Mouse (Mus musculus) hindbrain, embryonic 14.5 days (tissue): Measurements from ENCODE around the gene Upp2. TPM values are rescaled to one million over a fixed set of nuclear protein-coding genes. Genes with fewer than 3 reads are reported as not detected.

ENCODE experiments used
- ATAC-seq: fragments of 200-750 bp; cut with Nextera tagmentation; 2 replicates; pipeline ENCODE4 v1.8.0; 2017; ENCODE audit warnings: moderate number of reproducible peaks, mild to moderate bottlenecking, moderate TSS enrichment, moderate library complexity; ENCODE audit not compliant: low FRiP score
- DNase-seq: peaks from one replicate; pipeline ENCODE4 v3.0.0-alpha.2; 2015; ENCODE audit warnings: low spot score
- H3K27ac ChIP-seq: fragments of 300-500 bp; sonication (generic); 2 replicates; pipeline ENCODE4 v1.5.1; 2014; ENCODE audit warnings: mild to moderate bottlenecking, moderate library complexity
- H3K27me3 ChIP-seq: fragments of 300-500 bp; sonication (generic); 2 replicates; pipeline ENCODE4 v1.6.1; 2014; ENCODE audit warnings: mild to moderate bottlenecking, low read length, mixed read lengths; ENCODE audit not compliant: control insufficient read depth, insufficient read depth
- H3K36me3 ChIP-seq: fragments of 300-500 bp; sonication (generic); replicated peaks from 2 replicates; pipeline ENCODE4 v1.6.1; 2014; ENCODE audit not compliant: control insufficient read depth, insufficient read depth
- H3K4me1 ChIP-seq: fragments of 300-500 bp; sonication (generic); replicated peaks from 2 replicates; pipeline ENCODE4 v1.6.1; 2014; ENCODE audit warnings: antibody characterized with exemption, low read length, mixed read lengths; ENCODE audit not compliant: control insufficient read depth, insufficient read depth
- H3K4me2 ChIP-seq: fragments of 300-500 bp; sonication (generic); replicated peaks from 2 replicates; pipeline ENCODE4 v1.6.1; 2014; ENCODE audit warnings: mild to moderate bottlenecking, moderate library complexity
- H3K4me3 ChIP-seq: fragments of 300-500 bp; sonication (generic); replicated peaks from 2 replicates; pipeline ENCODE4 v1.5.1; 2014; ENCODE audit warnings: mild to moderate bottlenecking, low read length
- H3K9ac ChIP-seq: fragments of 300-500 bp; sonication (generic); 2 replicates; pipeline ENCODE4 v1.6.1; 2014
- H3K9me3 ChIP-seq: fragments of 300-500 bp; sonication (generic); 2 replicates; pipeline ENCODE4 v1.6.1; 2016; ENCODE audit warnings: low read length; ENCODE audit not compliant: control insufficient read depth
- WGBS: fragments of 180-500 bp; shearing (Covaris S2); extraction: QIAGEN DNeasy Blood & Tissue Kit; methylation state at CpG from one replicate; pipeline ENCODE4 v1.1.7; 2014; 5-methylcytosine and 5-hydroxymethylcytosine counted together
- polyA plus RNA-seq: library from polyadenylated mRNA; unstranded; fragments of >200 nt; fragmentation: Nextera tagmentation; extraction: Ambion mirVana; gene quantifications from 2 replicates; pipeline ENCODE4 v1.2.1, GENCODE M21; 2014

The Upp2 gene
- polyA plus RNA-seq, result 16.1 and 17.5 TPM in 2 replicates

DNA sequence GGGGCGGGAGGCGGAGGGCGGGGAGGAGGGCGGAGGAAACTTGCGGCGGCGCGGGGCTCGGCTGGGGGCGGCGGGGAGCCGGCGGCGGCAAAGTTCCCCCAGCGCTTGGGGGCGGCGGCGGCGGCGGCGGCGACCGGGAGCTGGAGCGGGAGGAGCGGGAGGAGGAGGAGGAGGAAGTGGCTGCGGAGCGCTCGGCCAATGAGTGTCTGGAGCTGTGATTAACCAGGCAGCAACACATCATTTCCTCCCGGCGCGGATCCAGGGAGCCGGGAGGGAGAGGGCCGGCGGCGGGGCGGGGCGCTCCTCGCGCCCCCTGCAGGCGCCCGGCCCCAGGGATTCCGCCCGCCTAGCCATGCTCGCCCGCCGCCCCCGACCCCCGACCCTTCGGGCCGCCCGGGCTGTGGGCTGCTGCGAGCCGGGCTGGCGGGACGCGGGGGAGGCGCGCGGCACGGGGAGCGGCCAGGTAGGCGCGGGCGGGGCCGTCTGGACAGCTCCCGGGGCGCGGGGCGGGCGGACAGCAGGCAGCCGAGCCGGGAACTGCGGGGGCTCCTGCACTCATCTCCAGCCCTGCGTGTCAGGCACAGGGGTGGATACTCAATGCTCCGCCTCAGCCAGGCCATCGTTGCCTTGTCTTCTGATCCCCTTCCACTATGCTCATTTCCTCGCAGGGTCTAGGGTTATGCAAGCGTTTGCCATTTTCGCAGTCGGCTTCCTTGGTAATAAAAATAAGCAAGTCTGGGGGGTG is at the start of gene Upp2, which contains the start of gene Acvr1:
Upp2 (plus strand) TSS at position 233 of the 745 bp plus-strand sequence.
Acvr1 (minus strand) TSS at position 92 of the 745 bp plus-strand sequence.
- Histone ChIP-seq H3K4me2 (peak within 1 kb of the TSS; percentile 57), H3K27ac (peak within 1 kb of the TSS; percentile 99), H3K36me3 (no peaks in the 10 kb centered on the region), H3K4me3 (peak within 1 kb of the TSS; percentile 70), H3K9me3 (no peaks in the 10 kb centered on the region), H3K9ac (peak within 1 kb of the TSS; percentile 86), H3K27me3 (no peaks in the 10 kb centered on the region), H3K4me1 (peaks cover 39% of the 10 kb centered on the region)
- peak; percentile 87 for DNase-seq
- peak; percentile 95 for ATAC-seq
- WGBS, result under 1% methylated on average over 39 of the region's 80 CpGs

DNA sequence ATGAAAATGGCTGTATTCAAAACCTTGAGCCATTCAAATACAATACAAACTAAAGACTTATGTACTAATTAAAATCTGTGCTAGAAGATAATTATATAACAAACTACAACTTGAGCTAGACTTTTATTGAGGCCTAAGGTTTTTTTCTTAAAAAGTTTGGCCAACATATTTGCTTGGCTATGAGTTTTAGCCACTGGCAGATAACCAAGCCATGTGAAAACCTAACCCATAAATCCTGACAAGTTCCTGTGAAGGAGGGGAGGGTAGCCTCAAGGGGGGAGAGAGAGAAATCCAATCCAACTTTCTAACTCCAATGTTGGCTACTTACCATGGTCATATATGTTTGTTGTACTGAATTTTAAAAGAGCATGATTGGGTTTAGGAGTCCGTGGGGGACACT is 48.6 kb upstream of the Upp2 start:
- 91% methylated on average over 1 of the region's 1 CpGs for WGBS
- no peak for ATAC-seq
- H3K4me2 ChIP-seq, result no peak overlapping the region
- H3K36me3 ChIP-seq, result no peaks in the 10 kb centered on the region
- no peaks in the 10 kb centered on the region for H3K9me3 ChIP-seq
- no peak overlapping the region for H3K9ac ChIP-seq
- H3K27me3 ChIP-seq, result no peaks in the 10 kb centered on the region
- 0 out of 2 replicates have a peak, but pooled peaks cover 4% of the 10 kb centered on the region for H3K4me1 ChIP-seq
- no peak for DNase-seq
- H3K27ac ChIP-seq, result no peak overlapping the region
- H3K4me3 ChIP-seq, result no peak overlapping the region

DNA sequence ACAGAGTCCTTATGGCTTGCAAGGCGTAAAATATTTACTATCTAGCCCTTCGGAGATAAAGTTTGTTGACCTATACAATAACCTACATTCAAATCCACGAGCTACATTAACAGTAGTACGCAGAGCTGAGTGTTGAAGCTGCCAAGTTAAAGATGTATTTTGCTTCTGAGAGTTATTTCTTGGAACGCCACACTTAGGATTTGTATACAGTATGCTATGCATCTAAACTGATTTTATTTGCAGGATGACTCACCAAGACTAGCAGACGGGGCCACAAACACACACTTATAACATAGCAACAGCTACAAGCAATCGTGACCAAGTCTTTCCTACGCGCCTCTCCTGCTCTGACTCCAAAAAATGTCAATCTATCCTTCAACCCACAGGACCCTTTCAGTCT is 46.4 kb upstream of the Upp2 start:
- Histone ChIP-seq H3K27ac (no peak overlapping the region), H3K36me3 (no peaks in the 10 kb centered on the region), H3K9me3 (no peaks in the 10 kb centered on the region), H3K27me3 (no peaks in the 10 kb centered on the region), H3K4me3 (no peak overlapping the region), H3K4me2 (no peak overlapping the region), H3K4me1 (0 out of 2 replicates have a peak, but pooled peaks cover 4% of the 10 kb centered on the region), H3K9ac (no peak overlapping the region)
- ATAC-seq, result no peak
- no peak for DNase-seq
- 95% methylated on average over 9 of the region's 9 CpGs for WGBS

DNA sequence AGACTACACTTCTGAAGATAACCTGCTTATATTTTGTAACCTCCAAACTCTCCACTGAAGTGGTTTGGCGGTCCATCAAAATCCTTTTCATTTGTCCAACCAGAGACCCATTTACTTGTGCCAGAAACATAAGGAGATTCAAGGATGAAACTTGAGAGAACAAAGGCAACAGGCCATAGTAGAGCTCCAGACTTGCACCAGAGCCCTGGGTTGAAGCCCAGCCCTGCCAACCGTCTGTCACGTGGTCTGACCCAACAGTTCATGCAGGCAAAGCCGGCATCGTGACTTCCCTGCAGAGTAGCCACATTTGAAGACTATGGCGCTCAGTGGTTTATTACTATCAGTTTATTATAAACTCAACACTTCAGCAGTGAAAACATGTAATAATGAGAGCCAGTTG is 45.5 kb upstream of the Upp2 start:
- no peak overlapping the region for H3K27ac ChIP-seq
- H3K9ac ChIP-seq, result no peak overlapping the region
- DNase-seq (no peak), ATAC-seq (no peak)
- no peaks in the 10 kb centered on the region for H3K27me3 ChIP-seq
- no peaks in the 10 kb centered on the region for H3K9me3 ChIP-seq
- no peak overlapping the region for H3K4me2 ChIP-seq
- WGBS, result 84% methylated on average over 6 of the region's 6 CpGs
- H3K4me3 ChIP-seq, result no peak overlapping the region
- H3K4me1 ChIP-seq, result no peaks in the 10 kb centered on the region
- H3K36me3 ChIP-seq, result no peaks in the 10 kb centered on the region

DNA sequence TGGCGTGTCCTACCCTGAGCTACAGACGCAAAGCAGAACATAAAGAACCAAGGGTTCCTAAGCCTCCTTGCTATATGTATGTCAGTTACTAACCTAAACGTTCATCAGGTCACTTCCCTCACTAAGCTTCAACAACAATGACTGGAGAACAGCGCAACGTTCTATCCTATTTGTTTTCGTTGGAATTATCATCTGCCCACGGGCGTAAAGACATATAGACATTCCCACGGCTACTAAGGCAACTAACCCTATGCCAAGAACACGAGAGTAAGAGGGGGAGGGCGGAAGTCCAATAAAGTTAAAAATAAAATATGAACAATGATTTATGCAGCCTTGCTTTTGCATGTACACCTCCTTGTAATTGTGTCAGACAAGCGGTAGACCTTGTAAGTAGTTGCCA is 44.0 kb upstream of the Upp2 start:
- Histone ChIP-seq H3K36me3 (no peaks in the 10 kb centered on the region), H3K27ac (no peak overlapping the region), H3K4me2 (no peak overlapping the region), H3K4me3 (no peak overlapping the region), H3K9ac (no peak overlapping the region), H3K27me3 (no peaks in the 10 kb centered on the region), H3K9me3 (no peaks in the 10 kb centered on the region), H3K4me1 (no peaks in the 10 kb centered on the region)
- WGBS, result 83% methylated on average over 12 of the region's 12 CpGs
- ATAC-seq, result no peak
- no peak for DNase-seq

DNA sequence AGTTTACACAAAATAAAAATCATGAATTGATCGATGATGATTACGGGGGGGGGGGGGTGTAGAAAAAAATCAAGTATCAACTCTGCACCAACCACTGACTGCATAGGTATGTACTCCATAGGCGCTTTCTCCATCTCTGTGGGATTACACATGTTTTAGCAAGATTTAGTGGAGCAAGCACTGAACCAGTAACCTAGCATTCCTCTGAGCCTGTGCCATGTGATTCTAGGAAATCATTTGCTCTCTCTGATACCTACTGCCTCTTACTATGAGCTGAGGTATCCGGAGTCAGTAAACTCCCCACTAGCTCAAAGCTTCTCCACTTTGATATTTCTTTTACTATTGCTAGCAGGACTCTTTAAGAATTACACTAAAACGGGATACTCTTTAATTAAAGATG is 43.2 kb upstream of the Upp2 start:
- no peaks in the 10 kb centered on the region for H3K9me3 ChIP-seq
- no peak overlapping the region for H3K4me2 ChIP-seq
- no peaks in the 10 kb centered on the region for H3K4me1 ChIP-seq
- DNase-seq, result no peak
- H3K36me3 ChIP-seq, result no peaks in the 10 kb centered on the region
- H3K27me3 ChIP-seq, result no peaks in the 10 kb centered on the region
- WGBS, result 93% methylated on average over 5 of the region's 5 CpGs
- no peak overlapping the region for H3K9ac ChIP-seq
- no peak for ATAC-seq
- H3K27ac ChIP-seq, result no peak overlapping the region
- H3K4me3 ChIP-seq, result no peak overlapping the region

DNA sequence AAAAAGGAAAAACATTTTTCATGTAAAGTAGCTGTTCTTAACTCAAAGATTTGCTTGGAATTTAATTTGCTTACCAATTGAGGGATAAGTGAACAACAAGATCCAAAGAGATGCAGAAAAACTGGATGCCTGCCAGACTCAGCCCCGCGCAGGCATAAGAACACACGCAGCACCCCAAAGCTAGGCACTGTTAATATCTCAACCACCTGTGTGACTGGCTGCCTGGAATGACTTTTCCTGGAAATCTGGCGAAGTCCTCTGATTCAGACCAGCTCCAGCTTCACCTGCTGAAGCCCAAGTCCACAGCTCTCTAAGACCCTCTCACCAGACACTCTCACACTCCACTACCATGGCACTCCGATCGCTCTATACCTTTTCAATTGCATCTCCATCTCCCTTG is 42.7 kb upstream of the Upp2 start:
- no peak overlapping the region for H3K4me2 ChIP-seq
- no peaks in the 10 kb centered on the region for H3K9me3 ChIP-seq
- peaks cover 3% of the 10 kb centered on the region; the same call in 1 of the 2 replicates for H3K4me1 ChIP-seq
- no peak for DNase-seq
- ATAC-seq, result no peak
- no peak overlapping the region for H3K9ac ChIP-seq
- no peaks in the 10 kb centered on the region for H3K36me3 ChIP-seq
- no peak overlapping the region for H3K4me3 ChIP-seq
- 85% methylated on average over 6 of the region's 6 CpGs for WGBS
- H3K27ac ChIP-seq, result no peak overlapping the region
- H3K27me3 ChIP-seq, result no peaks in the 10 kb centered on the region

DNA sequence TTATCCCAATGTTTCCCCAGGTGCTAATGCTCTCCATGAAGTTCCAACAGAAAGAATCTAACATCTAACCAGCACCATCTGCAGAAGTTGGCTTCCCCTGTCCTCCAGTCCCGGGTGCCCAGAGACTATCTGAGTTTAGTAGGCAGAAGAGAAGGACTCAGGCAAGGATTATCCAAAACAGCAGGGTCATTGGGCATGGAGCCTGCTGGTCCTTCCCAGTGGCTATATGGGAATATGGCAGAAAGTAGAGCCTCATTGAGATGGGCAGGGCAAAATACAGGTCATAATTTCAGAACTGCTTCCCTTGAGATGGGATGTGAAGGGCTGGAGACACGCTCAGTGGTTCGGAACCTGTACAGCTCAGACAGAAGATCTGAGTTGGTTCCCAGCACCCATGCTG is 39.3 kb upstream of the Upp2 start:
- no peaks in the 10 kb centered on the region for H3K27me3 ChIP-seq
- 70% methylated on average over 3 of the region's 3 CpGs for WGBS
- no peaks in the 10 kb centered on the region for H3K36me3 ChIP-seq
- no peak overlapping the region for H3K27ac ChIP-seq
- ATAC-seq (no peak), DNase-seq (no peak)
- no peaks in the 10 kb centered on the region for H3K9me3 ChIP-seq
- no peak overlapping the region for H3K4me3 ChIP-seq
- H3K4me2 ChIP-seq, result no peak overlapping the region
- H3K4me1 ChIP-seq, result peaks cover 34% of the 10 kb centered on the region
- no peak overlapping the region for H3K9ac ChIP-seq

DNA sequence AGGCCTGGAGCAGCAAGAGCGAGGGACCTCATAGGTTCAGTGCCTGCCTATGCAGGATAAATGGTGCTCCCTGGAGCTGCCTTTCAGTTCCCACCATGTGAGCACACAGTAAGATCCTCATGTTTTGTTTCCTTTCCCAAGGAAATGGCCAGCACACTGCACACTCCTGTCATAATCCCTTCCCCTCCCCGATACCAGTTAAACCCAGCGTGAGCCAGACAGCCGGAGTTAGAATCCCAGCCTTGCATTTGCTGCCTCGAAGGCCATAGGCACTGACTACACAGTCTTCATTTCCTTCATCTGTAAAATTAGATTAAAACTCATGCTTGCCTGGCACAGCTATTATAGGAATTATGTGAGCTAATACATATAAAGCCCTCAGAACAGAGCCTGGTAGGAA is 37.7 kb upstream of the Upp2 start:
- no peak overlapping the region for H3K4me2 ChIP-seq
- H3K9ac ChIP-seq, result no peak overlapping the region
- 61% methylated on average over 5 of the region's 5 CpGs for WGBS
- ATAC-seq, result no peak
- DNase-seq, result no peak
- H3K27me3 ChIP-seq, result no peaks in the 10 kb centered on the region
- H3K4me1 ChIP-seq, result peaks cover 49% of the 10 kb centered on the region
- H3K27ac ChIP-seq, result peak overlapping the region; percentile 67; the same call in 1 of the 2 replicates
- H3K4me3 ChIP-seq, result no peak overlapping the region
- H3K9me3 ChIP-seq, result no peaks in the 10 kb centered on the region
- H3K36me3 ChIP-seq, result no peaks in the 10 kb centered on the region
